Mouse (Mus musculus) MEL (cell line): ENCODE measurements at regions not wholly inside any gene's neighbourhood (a gene's known extent, or its start where the extent isn't known, plus 50 kb on each side); places are given as distances from the start of the nearest gene placed in this dataset.

Source experiments
- CTCF ChIP-seq, 3 experiments: IDR thresholded peaks in 2 of 3; conservative IDR thresholded peaks in 1 of 3; 2 replicates each; pipeline ENCODE4 v1.5.1; 2011 to 2012; ENCODE audit warnings: low read length in 3 of 3, low read depth in 2 of 3, mild to moderate bottlenecking in 2 of 3, improper control_type of control experiment in 1 of 3, inconsistent platforms in 1 of 3, mixed read lengths in 1 of 3, moderate library complexity in 1 of 3; ENCODE audit not compliant: control insufficient read depth in 1 of 3, insufficient read depth in 1 of 3, poor library complexity in 1 of 3, severe bottlenecking in 1 of 3
- E2F4 ChIP-seq: IDR thresholded peaks from 2 replicates; pipeline ENCODE4 v1.6.1; 2011; ENCODE audit warnings: low read depth, low read length, improper control_type of control experiment, borderline replicate concordance
- GATA1 ChIP-seq: IDR thresholded peaks from 2 replicates; pipeline ENCODE4 v1.6.1; 2011; ENCODE audit warnings: low read depth, low read length, improper control_type of control experiment
- HCFC1 ChIP-seq: IDR thresholded peaks from 2 replicates; pipeline ENCODE4 v1.6.1; 2012; ENCODE audit warnings: low read depth, mild to moderate bottlenecking, inconsistent platforms, low read length, improper control_type of control experiment, moderate library complexity
- KAT2A ChIP-seq: conservative IDR thresholded peaks from 2 replicates; pipeline ENCODE4 v1.6.1; 2012; ENCODE audit warnings: low read depth, low read length, improper control_type of control experiment, inconsistent platforms
- MAFK ChIP-seq: IDR thresholded peaks from 2 replicates; pipeline ENCODE4 v1.6.1; 2011; ENCODE audit warnings: low read depth, mild to moderate bottlenecking, low read length, improper control_type of control experiment, borderline replicate concordance
- MAZ ChIP-seq: IDR thresholded peaks from 2 replicates; pipeline ENCODE4 v1.6.1; 2012; ENCODE audit warnings: low read depth, mild to moderate bottlenecking, inconsistent platforms, low read length, improper control_type of control experiment
- POLR2A ChIP-seq, 2 experiments: IDR thresholded peaks; 2 replicates each; pipeline ENCODE4 v1.6.1; 2011 to 2012; ENCODE audit warnings: low read length in 2 of 2, mild to moderate bottlenecking in 2 of 2, control low read depth in 1 of 2, improper control_type of control experiment in 1 of 2, low read depth in 1 of 2, moderate library complexity in 1 of 2; ENCODE audit not compliant: control insufficient read depth in 1 of 2, insufficient read depth in 1 of 2, poor library complexity in 1 of 2
- RCOR1 ChIP-seq: IDR thresholded peaks from 2 replicates; pipeline ENCODE4 v1.6.1; 2012; ENCODE audit warnings: low read depth, mild to moderate bottlenecking, inconsistent platforms, low read length, improper control_type of control experiment
- USF1 ChIP-seq: IDR thresholded peaks from 2 replicates; pipeline ENCODE4 v1.6.1; 2014; ENCODE audit warnings: low read depth, mild to moderate bottlenecking, inconsistent platforms, low read length, improper control_type of control experiment, moderate library complexity
- USF2 ChIP-seq, 2 experiments: IDR thresholded peaks; 2 replicates each; pipeline ENCODE4 v1.6.1; 2011 to 2012; ENCODE audit warnings: improper control_type of control experiment in 2 of 2, low read length in 2 of 2, borderline replicate concordance in 1 of 2, inconsistent platforms in 1 of 2, low read depth in 1 of 2, mild to moderate bottlenecking in 1 of 2; ENCODE audit not compliant: insufficient read depth in 1 of 2
- ZNF384 ChIP-seq: IDR thresholded peaks from 2 replicates; pipeline ENCODE4 v1.6.1; 2012; ENCODE audit warnings: low read depth, mild to moderate bottlenecking, inconsistent platforms, low read length, improper control_type of control experiment

DNA sequence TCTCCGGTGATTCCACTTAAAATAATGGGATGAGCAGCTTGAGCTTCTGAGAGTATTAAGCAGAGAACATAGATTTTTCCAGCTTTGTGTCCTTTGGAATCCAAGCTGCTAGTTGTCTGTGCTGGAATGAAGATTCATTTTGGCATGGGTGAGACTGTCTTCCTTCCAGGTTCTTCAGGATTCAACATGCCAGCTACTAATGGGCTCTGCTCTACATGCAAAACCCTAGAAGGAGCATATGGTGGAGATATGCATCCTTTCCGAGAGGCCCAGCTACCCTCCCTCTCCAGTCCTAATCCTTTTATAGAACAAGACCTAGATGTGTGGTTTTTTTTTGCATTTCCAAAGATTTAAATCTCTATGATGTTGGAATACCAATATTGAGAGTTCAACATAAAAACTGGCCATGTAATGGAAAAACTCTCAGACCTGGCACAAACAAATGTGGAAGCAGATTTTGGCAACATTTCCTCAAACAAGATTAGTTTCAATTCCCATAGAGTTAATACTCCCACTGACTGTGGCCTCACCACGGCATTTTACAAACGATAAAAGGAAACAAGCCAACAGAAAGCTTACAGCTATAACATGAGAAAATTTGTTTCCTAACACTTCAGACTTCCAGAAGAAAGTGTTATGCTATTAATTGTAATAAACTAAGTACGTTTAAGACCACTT is 364.5 kb downstream of the Sv2b start:
- TF ChIP-seq MAFK: no peak
- TF ChIP-seq MAZ: no peak
- TF ChIP-seq CTCF (IDR thresholded peaks at IDR 0.05 in 2 of 3, conservative IDR thresholded peaks at IDR 0.05 in 1 of 3; ENCODE audit: control insufficient read depth in 1 of 3, insufficient read depth in 1 of 3, low read depth in 2 of 3, low read length in 3 of 3, poor library complexity in 1 of 3, severe bottlenecking in 1 of 3): no peak
- TF ChIP-seq POLR2A (IDR thresholded peaks at IDR 0.05; ENCODE audit: control insufficient read depth in 1 of 2, insufficient read depth in 1 of 2, low read depth in 1 of 2, low read length in 2 of 2, poor library complexity in 1 of 2): no peak
- TF ChIP-seq USF2 (IDR thresholded peaks at IDR 0.05; ENCODE audit: borderline replicate concordance in 1 of 2, insufficient read depth in 1 of 2, low read depth in 1 of 2, low read length in 2 of 2): no peak
- TF ChIP-seq USF1: no peak
- TF ChIP-seq HCFC1: no peak
- TF ChIP-seq RCOR1: no peak
- TF ChIP-seq KAT2A: no peak
- TF ChIP-seq E2F4: no peak
- TF ChIP-seq GATA1: no peak
- TF ChIP-seq ZNF384: no peak
